Mouse (Mus musculus) erythroblast, adult 5-6 weeks (primary cell): Measurements from ENCODE around the gene Slc25a51. TPM values are rescaled to one million over a fixed set of nuclear protein-coding genes. Genes with fewer than 3 reads are reported as not detected.

Experiments
- ATAC-seq: replicated peaks from 2 replicates; pipeline ENCODE4 v1.8.0; 2016; ENCODE audit warnings: moderate number of reproducible peaks, mild to moderate bottlenecking, moderate TSS enrichment, inconsistent platforms; ENCODE audit not compliant: poor library complexity, low FRiP score, severe bottlenecking
- total RNA-seq, 2 experiments: library from RNA; stranded (forward) in 1 of 2; stranded (reverse) in 1 of 2; fragments of 150-400 nt in 1 of 2; fragments of 200-764, 138-1000 nt in 1 of 2; gene quantifications; 2 replicates each; pipeline versions ENCODE4 v1.2.3 to v1.2.4; 2015 to 2017; ENCODE audit warnings: low replicate concordance in 2 of 2

Gene Slc25a51
- total RNA-seq, 2 experiments from 2014 or later = 932 to 975 TPM

- no peak for ATAC-seq
Measured at GRCm38 (mm10) chr4:45429451-45429850, 20.9 kb upstream of the Slc25a51 start.

- ATAC-seq = no peak
Measured at GRCm38 (mm10) chr4:45426724-45427457, 18.3 kb upstream of the Slc25a51 start.

- no peak for ATAC-seq
Measured at GRCm38 (mm10) chr4:45423406-45423805, 14.8 kb upstream of the Slc25a51 start.

- ATAC-seq = no peak
Measured at GRCm38 (mm10) chr4:45422640-45423039, 14.1 kb upstream of the Slc25a51 start.

- no peak for ATAC-seq
Measured at GRCm38 (mm10) chr4:45421519-45422260, 13.1 kb upstream of the Slc25a51 start.

- ATAC-seq = no peak
Measured at GRCm38 (mm10) chr4:45420733-45421132, 12.2 kb upstream of the Slc25a51 start.

GRCm38 (mm10) chr4:45419051-45419450 is 10.5 kb upstream of the Slc25a51 start:
- no peak for ATAC-seq

- no peak for ATAC-seq
Measured at GRCm38 (mm10) chr4:45418229-45418950, 9.8 kb upstream of the Slc25a51 start.

GRCm38 (mm10) chr4:45416314-45416713 is 7.7 kb upstream of the Slc25a51 start:
- no peak for ATAC-seq

- no peak for ATAC-seq
Measured at GRCm38 (mm10) chr4:45413674-45414338, 5.2 kb upstream of the Slc25a51 start.

- ATAC-seq = no peak
Measured at GRCm38 (mm10) chr4:45412433-45413192, 4.0 kb upstream of the Slc25a51 start.

- no peak for ATAC-seq
Measured at GRCm38 (mm10) chr4:45411181-45411790, 2.7 kb upstream of the Slc25a51 start.

- peak; percentile 76 for ATAC-seq
Measured at GRCm38 (mm10) chr4:45409270-45409669, 704 bp upstream of the Slc25a51 start.

GRCm38 (mm10) chr4:45407703-45408334 is 747 bp downstream of the Slc25a51 start:
- peak; percentile 7; the same call in 1 of the 2 replicates for ATAC-seq

GRCm38 (mm10) chr4:45407001-45407702 is 1.4 kb downstream of the Slc25a51 start:
- ATAC-seq = peak; percentile 58

GRCm38 (mm10) chr4:45406397-45406796 is 2.2 kb downstream of the Slc25a51 start:
- no peak for ATAC-seq

GRCm38 (mm10) chr4:45405315-45405714 is 3.3 kb downstream of the Slc25a51 start:
- ATAC-seq = no peak

GRCm38 (mm10) chr4:45404086-45404485 is 4.5 kb downstream of the Slc25a51 start:
- ATAC-seq = no peak
